Mouse (Mus musculus) neutrophil, adult 5-6 weeks (primary cell): ENCODE data around the gene Prss28. TPM values are rescaled to one million over a fixed set of nuclear protein-coding genes. Genes with fewer than 3 reads are reported as not detected.
A peak's percentile ranks its signal among the peaks of the same experiment; 100 is the strongest.

Experiments used
- ATAC-seq: fragments of 151-379, 151-347 bp; 2 replicates; pipeline ENCODE4 v1.8.0; 2017; ENCODE audit warnings: mild to moderate bottlenecking, moderate TSS enrichment; ENCODE audit not compliant: insufficient number of reproducible peaks, poor library complexity, low FRiP score, severe bottlenecking; ENCODE audit errors: extremely low read depth
- total RNA-seq: library from RNA; stranded (forward); fragments of 200-1000 nt; gene quantifications from 2 replicates; pipeline ENCODE4 v1.2.3, GENCODE M21; 2017

The Prss28 gene
- total RNA-seq: not detected in 2 replicates

DNA sequence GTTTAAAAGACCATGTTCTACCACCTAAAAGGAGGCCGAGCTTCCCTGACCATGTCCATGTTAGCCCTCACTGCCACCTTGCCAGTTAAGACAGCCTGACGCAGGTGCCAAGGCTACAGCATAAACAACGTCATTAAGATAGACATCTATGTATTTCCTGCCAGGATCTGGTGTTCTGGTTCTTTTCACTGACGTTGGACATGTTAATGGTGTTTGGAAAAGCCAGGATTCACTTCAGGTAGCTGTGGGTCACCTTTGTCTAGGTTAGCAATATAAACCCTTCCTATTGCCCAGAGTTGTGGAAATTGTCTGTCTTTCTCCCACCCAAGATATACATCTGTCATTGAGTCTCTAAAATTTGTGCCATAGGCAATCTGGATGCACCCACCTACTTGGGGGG, at the start of gene Prss28:
TSS of gene Prss28 (plus strand) at position 301 of the 400 bp plus-strand sequence.
- ATAC-seq: no peak

DNA sequence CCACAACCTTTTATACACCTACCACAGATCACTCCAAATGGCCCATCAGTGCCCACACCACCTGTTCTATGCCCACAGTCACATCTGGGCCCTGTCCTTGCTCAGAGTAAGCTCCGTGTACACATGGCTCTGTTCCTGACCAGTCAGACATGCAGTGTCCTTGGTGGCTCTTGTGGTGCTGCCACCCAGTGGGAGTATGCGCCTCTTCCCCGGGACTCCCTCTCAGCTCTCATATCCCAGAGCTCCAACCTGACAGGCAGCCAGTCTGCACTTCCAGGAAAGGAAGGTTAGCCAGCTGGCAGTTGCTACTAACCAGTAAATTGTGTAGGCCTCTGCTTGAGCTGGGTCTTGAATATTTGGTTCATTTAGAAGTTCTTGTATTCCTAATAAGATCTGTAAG, 44.0 kb upstream of the Prss28 start:
- no peak for ATAC-seq

GRCm38 (mm10) chr17:25270795-25271335, 37.6 kb upstream of the Prss28 start:
- no peak for ATAC-seq

- no peak for ATAC-seq
Measured at GRCm38 (mm10) chr17:25272326-25272725, 36.1 kb upstream of the Prss28 start.

DNA sequence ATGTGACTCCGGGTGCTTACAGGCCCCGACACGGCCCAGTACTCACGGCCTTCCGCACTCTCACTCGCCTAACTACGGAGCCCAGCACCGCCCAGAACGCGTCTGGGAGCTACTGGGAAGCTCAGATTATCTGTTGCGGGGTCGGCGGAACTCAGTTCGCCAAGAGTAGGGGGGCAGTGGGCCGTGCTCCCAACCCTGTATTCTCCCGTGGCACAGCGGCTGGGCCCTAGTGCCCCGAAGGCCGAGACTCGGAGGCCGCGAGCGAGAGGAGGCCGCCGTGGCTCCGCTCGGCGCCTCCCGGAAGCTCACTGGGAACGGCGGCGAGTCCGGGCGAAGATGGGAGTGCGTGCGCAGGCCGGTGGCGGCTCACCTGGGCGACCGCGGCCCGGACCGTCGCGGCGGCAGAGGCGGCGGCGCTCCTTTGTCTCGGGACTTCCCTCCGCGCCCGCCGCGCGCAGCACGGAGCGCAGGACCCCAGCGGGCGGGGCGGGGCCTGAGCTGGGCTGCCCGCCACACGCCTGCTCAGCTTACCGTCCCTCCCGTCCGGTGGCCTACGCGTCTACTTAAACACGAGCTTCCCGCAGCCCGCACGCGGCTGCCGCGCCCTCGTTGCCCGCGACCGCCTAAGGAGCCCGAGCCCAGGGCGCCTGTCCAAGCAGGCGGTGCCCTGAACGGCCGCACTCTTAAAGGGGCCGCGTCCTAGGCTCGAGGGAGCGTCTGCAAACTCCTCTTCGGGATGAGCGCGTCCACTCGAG, 35.3 kb upstream of the Prss28 start:
- peak; percentile 54 for ATAC-seq

- ATAC-seq: peak; percentile 77
Measured at GRCm38 (mm10) chr17:25273706-25274501, 34.5 kb upstream of the Prss28 start.

- ATAC-seq: no peak
Measured at GRCm38 (mm10) chr17:25274571-25275346, 33.7 kb upstream of the Prss28 start, which contains the start of gene Ube2i. Gene Ube2i (minus strand): TSS chr17:25274622.

GRCm38 (mm10) chr17:25275833-25276232, 32.6 kb upstream of the Prss28 start:
- ATAC-seq: no peak

DNA sequence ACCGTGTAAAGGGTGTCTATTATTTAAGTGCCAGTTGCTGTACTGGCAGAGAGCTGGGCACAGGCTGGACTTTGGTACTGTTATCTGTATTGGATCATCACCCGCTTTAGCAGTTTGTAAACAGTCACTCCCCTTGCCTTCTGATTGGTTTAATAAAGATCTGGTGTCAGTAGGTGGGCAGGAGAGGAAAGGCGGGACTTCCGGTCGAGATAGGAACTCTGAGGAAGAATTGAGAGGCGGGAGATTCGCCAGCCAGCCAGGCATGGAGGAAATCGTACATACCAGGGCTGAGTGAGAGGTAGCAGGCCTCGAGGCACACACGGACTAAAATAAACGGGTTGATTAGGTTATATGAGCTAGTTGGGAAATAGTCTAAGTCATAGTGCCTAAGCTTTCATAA, 26.3 kb upstream of the Prss28 start:
- ATAC-seq: 0 out of 2 replicates have a peak, but pooled peaks have one; percentile 33

DNA sequence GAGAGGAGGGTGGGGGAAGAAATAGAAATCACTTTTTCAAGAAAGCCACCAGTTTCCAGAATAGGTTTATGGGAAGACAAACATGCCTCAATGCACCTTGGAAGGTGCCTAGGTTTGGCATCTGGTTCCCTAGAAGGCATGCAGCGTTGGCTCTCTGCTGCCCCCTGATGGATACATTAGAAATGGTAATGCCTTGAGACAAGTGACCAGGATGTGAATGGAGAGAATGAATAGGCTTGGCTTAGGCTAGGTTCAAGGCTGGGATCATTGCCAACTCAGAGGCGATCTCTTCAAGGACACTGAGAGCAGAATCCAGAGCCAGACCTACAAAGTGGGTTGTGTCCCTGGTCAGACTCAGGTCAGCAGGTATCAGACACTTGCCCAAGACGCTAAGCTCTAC, 23.4 kb upstream of the Prss28 start:
- peak; percentile 86; the same call in 1 of the 2 replicates for ATAC-seq

DNA sequence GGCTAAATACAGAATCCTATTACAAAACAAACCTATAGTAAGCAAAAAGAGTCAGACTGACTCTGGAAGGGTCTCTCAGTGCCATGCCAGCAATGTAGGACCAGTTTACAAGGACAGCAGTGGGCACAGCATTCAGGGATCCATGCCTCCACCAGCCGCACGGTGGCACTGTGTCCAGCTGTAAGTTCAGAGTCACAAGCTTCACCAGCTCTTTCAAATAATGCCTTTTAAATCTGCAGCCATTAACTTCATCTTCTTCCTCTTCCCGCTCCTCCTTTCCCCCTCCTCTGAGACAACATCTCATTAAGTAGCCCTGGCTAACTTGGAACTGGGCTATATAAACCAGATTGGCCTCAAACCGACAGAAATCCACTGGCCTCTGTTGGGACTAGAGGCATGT, 19.6 kb upstream of the Prss28 start:
- peak; percentile 58; the same call in 1 of the 2 replicates for ATAC-seq

GRCm38 (mm10) chr17:25290411-25290810, 18.0 kb upstream of the Prss28 start:
- ATAC-seq: no peak

DNA sequence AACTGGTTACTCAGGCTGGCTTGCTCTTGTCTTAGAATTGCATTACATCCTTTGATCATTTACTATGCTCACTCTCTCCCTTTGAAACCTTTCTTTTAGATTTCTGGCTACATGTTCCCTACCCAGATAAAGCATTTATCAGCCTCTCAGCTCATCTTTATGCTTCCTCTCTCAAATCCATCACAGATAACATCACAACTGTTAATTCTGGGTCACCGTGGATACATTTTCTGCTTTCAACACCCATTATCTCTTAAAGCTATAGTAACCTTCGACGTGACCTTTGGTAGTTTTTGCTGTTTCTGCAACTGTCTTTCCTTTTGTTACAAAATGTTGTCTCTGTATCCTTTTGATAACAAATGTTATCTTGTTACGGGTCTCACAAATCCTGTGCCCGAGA, 15.0 kb upstream of the Prss28 start:
- ATAC-seq: no peak

GRCm38 (mm10) chr17:25294111-25294510, 14.3 kb upstream of the Prss28 start:
- ATAC-seq: no peak

DNA sequence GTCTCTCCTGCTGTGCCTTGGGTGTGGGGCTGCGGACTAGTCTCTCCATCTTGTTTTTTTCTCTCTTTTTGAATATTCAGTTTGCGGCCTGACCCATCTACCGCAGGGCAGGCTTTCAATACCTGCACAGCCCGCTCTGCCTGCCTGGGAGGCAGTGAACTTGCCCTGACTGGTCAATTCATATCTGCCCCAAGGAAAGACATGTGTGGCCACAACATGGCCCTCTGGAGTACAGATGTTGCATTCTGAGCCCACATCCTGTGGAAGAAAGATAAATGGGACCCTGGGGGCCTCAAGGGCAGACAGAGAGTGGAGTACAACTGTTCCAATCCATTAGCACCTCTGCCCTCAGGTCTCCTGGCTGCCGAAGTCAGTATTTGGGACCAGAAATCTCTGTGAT, 10.4 kb upstream of the Prss28 start, which contains the start of gene Prss34:
TSS of gene Prss34 (plus strand) at position 301 of the 400 bp plus-strand sequence.
- no peak for ATAC-seq

- no peak for ATAC-seq
Measured at GRCm38 (mm10) chr17:25318354-25318753, 9.9 kb downstream of the Prss28 start, which contains the start of gene Prss29. Gene Prss29 (plus strand): TSS chr17:25318654.

- no peak for ATAC-seq
Measured at GRCm38 (mm10) chr17:25320819-25321218, 12.4 kb downstream of the Prss28 start.

- ATAC-seq: no peak
Measured at GRCm38 (mm10) chr17:25322930-25323329, 14.5 kb downstream of the Prss28 start.

- no peak for ATAC-seq
Measured at GRCm38 (mm10) chr17:25332321-25332720, 23.9 kb downstream of the Prss28 start.
